Comparison of ENCODE assay signal across 16 mouse cellular contexts in the genomic region with DNA sequence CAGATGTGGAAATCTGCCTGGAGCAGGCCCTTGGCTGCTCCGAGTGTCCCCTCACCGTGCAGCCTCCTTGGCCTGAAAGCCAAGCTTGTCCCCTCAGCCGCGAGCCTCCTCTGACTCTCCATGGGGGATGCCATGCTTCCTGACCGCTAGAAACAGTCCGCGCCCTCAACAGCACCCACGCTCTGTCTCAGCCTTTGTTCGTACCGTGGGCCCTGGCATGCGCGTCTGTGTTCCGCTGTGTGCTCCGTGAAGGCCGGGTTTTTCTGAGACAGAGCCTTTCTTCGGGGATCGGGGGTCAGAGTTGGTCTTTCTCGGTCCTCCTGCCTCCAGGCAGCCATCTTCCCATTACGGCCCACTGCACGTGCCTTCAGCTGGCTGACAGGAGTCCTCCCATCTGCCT. TPM values are rescaled to one million over a fixed set of nuclear protein-coding genes. Genes with fewer than 3 reads are reported as not detected.
DNase-seq lines count a peak whose midpoint lies in the region; ATAC-seq and TF ChIP-seq lines count a peak whose summit lies in the region.
"Had no signal": no experiment of that assay in that cellular context is flagged by ENCODE, and none has a peak within 500 bp of the region (broad histone marks: within the 10 kb centered on the region; RNA-seq: fewer than 3 reads in every experiment).

No protein-coding gene starts in this region.

- no peak for DNase-seq in midbrain, embryonic 10.5 days (ENCODE audit: low spot score)
- no peak for DNase-seq in midbrain, embryonic 11.5 days (ENCODE audit: low spot score, missing footprints)
- peak; percentile 18 for DNase-seq in hindbrain, postnatal 0 days (ENCODE audit: low spot score)
- no peak for DNase-seq in gastrocnemius, postnatal 25 days
- no peak for DNase-seq in ovary, postnatal 10 days (ENCODE audit: low spot score)
- DNase-seq: cerebellum, adult 2 months; heart, adult 18-20 months; heart, postnatal 10 days; kidney, adult 18-20 months; left cerebral cortex, postnatal 4 days; lung, postnatal 10 days; right cerebral cortex, postnatal 4 days; thymus, postnatal 14 days had no signal

- TF ChIP-seq CTCF in hindbrain, postnatal 0 days (IDR thresholded peaks at IDR 0.05; ENCODE audit: low read depth) = no peak

- peak overlapping the region; percentile 59; the same call in 1 of the 2 replicates for H3K27ac ChIP-seq in midbrain, embryonic 10.5 days (replicated peaks)
- H3K27ac ChIP-seq in midbrain, embryonic 11.5 days (ENCODE audit: low read depth, low read length) = no peak overlapping the region
- 0 out of 2 replicates have a peak overlapping the region, but pooled peaks have one; percentile 6 for H3K27ac ChIP-seq in forebrain, embryonic 15.5 days (replicated peaks)
- 0 out of 2 replicates have a peak overlapping the region, but pooled peaks have one; percentile 1 for H3K27ac ChIP-seq in hindbrain, postnatal 0 days
- peak overlapping the region; percentile 65 for H3K27ac ChIP-seq in neural tube, embryonic 15.5 days (replicated peaks)
- H3K27ac ChIP-seq: liver, embryonic 14.5 days had no signal

- no peak overlapping the region for H3K4me3 ChIP-seq in midbrain, embryonic 10.5 days
- H3K4me3 ChIP-seq in midbrain, embryonic 11.5 days (ENCODE audit: low read depth, low read length) = no peak overlapping the region
- H3K4me3 ChIP-seq in forebrain, embryonic 15.5 days = no peak overlapping the region
- no peak overlapping the region for H3K4me3 ChIP-seq in hindbrain, postnatal 0 days (ENCODE audit: low read length)
- no peak overlapping the region for H3K4me3 ChIP-seq in neural tube, embryonic 15.5 days (replicated peaks)

- WGBS in midbrain, embryonic 10.5 days = 62% methylated on average over 20 of the region's 20 CpGs
- WGBS in midbrain, embryonic 11.5 days = 54% methylated on average over 20 of the region's 20 CpGs
- WGBS in forebrain, embryonic 15.5 days = 48% methylated on average over 20 of the region's 20 CpGs
- 31% methylated on average over 20 of the region's 20 CpGs for WGBS in hindbrain, postnatal 0 days
- WGBS in neural tube, embryonic 15.5 days = 35% methylated on average over 20 of the region's 20 CpGs

- ATAC-seq in midbrain, embryonic 11.5 days (ENCODE audit: low FRiP score) = no peak
- ATAC-seq in forebrain, embryonic 15.5 days (replicated peaks) = no peak
- ATAC-seq in hindbrain, postnatal 0 days = no peak
- ATAC-seq in neural tube, embryonic 15.5 days (ENCODE audit: low FRiP score) = peak; percentile 43; the same call in 1 of the 2 replicates

- no peak overlapping the region for H3K9ac ChIP-seq in midbrain, embryonic 11.5 days (ENCODE audit: low read length)
- H3K9ac ChIP-seq in forebrain, embryonic 15.5 days (replicated peaks) = peak overlapping the region; percentile 11; the same call in 1 of the 2 replicates
- no peak overlapping the region for H3K9ac ChIP-seq in hindbrain, postnatal 0 days (replicated peaks; ENCODE audit: low read length)
- no peak overlapping the region; the same call in 1 of the 2 replicates for H3K9ac ChIP-seq in neural tube, embryonic 15.5 days (replicated peaks)
- H3K9ac ChIP-seq: liver, embryonic 14.5 days had no signal

- H3K9me3 ChIP-seq in midbrain, embryonic 10.5 days (replicated peaks) = no peaks in the 10 kb centered on the region
- no peaks in the 10 kb centered on the region for H3K9me3 ChIP-seq in midbrain, embryonic 11.5 days (ENCODE audit: control insufficient read depth, low read length)
- H3K9me3 ChIP-seq in forebrain, embryonic 15.5 days = no peaks in the 10 kb centered on the region
- H3K9me3 ChIP-seq in hindbrain, postnatal 0 days (ENCODE audit: low read length) = no peaks in the 10 kb centered on the region
- H3K9me3 ChIP-seq in neural tube, embryonic 15.5 days (replicated peaks) = no peaks in the 10 kb centered on the region

- H3K27me3 ChIP-seq in midbrain, embryonic 10.5 days (ENCODE audit: low read depth, poor library complexity, severe bottlenecking) = peaks cover 29% of the 10 kb centered on the region
- H3K27me3 ChIP-seq in midbrain, embryonic 11.5 days (ENCODE audit: control insufficient read depth, insufficient read depth, low read length) = no peaks in the 10 kb centered on the region
- no peaks in the 10 kb centered on the region; the same call in 1 of the 2 replicates for H3K27me3 ChIP-seq in forebrain, embryonic 15.5 days
- no peaks in the 10 kb centered on the region for H3K27me3 ChIP-seq in hindbrain, postnatal 0 days (ENCODE audit: insufficient read depth, low read length)
- H3K27me3 ChIP-seq in neural tube, embryonic 15.5 days (replicated peaks) = no peaks in the 10 kb centered on the region

- no peaks in the 10 kb centered on the region for H3K36me3 ChIP-seq in midbrain, embryonic 10.5 days
- H3K36me3 ChIP-seq in midbrain, embryonic 11.5 days (ENCODE audit: control insufficient read depth, insufficient read depth, low read length) = no peaks in the 10 kb centered on the region
- no peaks in the 10 kb centered on the region for H3K36me3 ChIP-seq in forebrain, embryonic 15.5 days
- no peaks in the 10 kb centered on the region for H3K36me3 ChIP-seq in hindbrain, postnatal 0 days (ENCODE audit: insufficient read depth, low read length)
- no peaks in the 10 kb centered on the region for H3K36me3 ChIP-seq in neural tube, embryonic 15.5 days

- no peak overlapping the region for H3K4me2 ChIP-seq in midbrain, embryonic 11.5 days
- no peak overlapping the region for H3K4me2 ChIP-seq in forebrain, embryonic 15.5 days (replicated peaks)
- H3K4me2 ChIP-seq in hindbrain, postnatal 0 days (ENCODE audit: low read depth, low read length) = no peak overlapping the region
- peak overlapping the region; percentile 34 for H3K4me2 ChIP-seq in neural tube, embryonic 15.5 days

- H3K4me1 ChIP-seq in midbrain, embryonic 10.5 days = peaks cover 26% of the 10 kb centered on the region
- H3K4me1 ChIP-seq in midbrain, embryonic 11.5 days (ENCODE audit: control insufficient read depth, insufficient read depth, low read length) = no peaks in the 10 kb centered on the region; the same call in 1 of the 2 replicates
- peaks cover 25% of the 10 kb centered on the region for H3K4me1 ChIP-seq in forebrain, embryonic 15.5 days
- H3K4me1 ChIP-seq in hindbrain, postnatal 0 days (ENCODE audit: insufficient read depth, low read length) = peaks cover 11% of the 10 kb centered on the region; the same call in 1 of the 2 replicates
- H3K4me1 ChIP-seq in neural tube, embryonic 15.5 days = peaks cover 63% of the 10 kb centered on the region

RNA-seq across cellular contexts. Expression of gene Vstm2l, which starts 12.9 kb away (rescaled TPM):
- polyA plus RNA-seq in midbrain, embryonic 10.5 days (2016; fragmentation: Nextera tagmentation; extraction: Ambion mirVana) = 0.53 and 1.4 TPM in 2 replicates
- 3.4 and 3.5 TPM in 2 replicates for polyA plus RNA-seq in midbrain, embryonic 11.5 days (2014; fragmentation: Nextera tagmentation; extraction: Ambion mirVana)
- polyA plus RNA-seq in forebrain, embryonic 15.5 days (2015; fragmentation: Nextera tagmentation; extraction: Ambion mirVana) = 7.7 and 8.4 TPM in 2 replicates
- total RNA-seq in hindbrain, postnatal 0 days (2014; rRNA removed) = 318 and 326 TPM in 2 replicates
- polyA plus RNA-seq in hindbrain, postnatal 0 days (2015; fragmentation: Nextera tagmentation; extraction: Ambion mirVana) = 46.4 TPM in 2 replicates
- 31.2 and 42.9 TPM in 2 replicates for polyA plus RNA-seq in neural tube, embryonic 15.5 days (2015; fragmentation: Nextera tagmentation; extraction: Ambion mirVana)
- not detected for total RNA-seq in gastrocnemius, postnatal 25 days (2021)
